Mouse (Mus musculus) macrophage (primary cell): ENCODE data around the gene Tmie. TPM values are rescaled to one million over a fixed set of nuclear protein-coding genes. Genes with fewer than 3 reads are reported as not detected.

ENCODE experiments used
- H3K27ac ChIP-seq: fragments of 350-480 bp; formaldehyde crosslinking; 2 replicates; pipeline ENCODE4 v1.9.0; 2021
- H3K36me3 ChIP-seq: fragments of 350-480 bp; formaldehyde crosslinking; 2 replicates; pipeline ENCODE4 v1.9.0; 2021; ENCODE audit errors: inconsistent target
- H3K4me3 ChIP-seq: fragments of 350-480 bp; formaldehyde crosslinking; 2 replicates; pipeline ENCODE4 v1.9.0; 2021; ENCODE audit errors: inconsistent target
- H3K79me2 ChIP-seq: fragments of 350-480 bp; formaldehyde crosslinking; 2 replicates; pipeline ENCODE4 v1.9.0; 2021; ENCODE audit errors: inconsistent target
- WGBS: methylation state at CpG from one replicate; pipeline ENCODE4 v1.1.7; 2026; ENCODE audit warnings: inconsistent platforms; ENCODE audit not compliant: missing documents; 5-methylcytosine and 5-hydroxymethylcytosine counted together
- polyA plus RNA-seq: library from polyadenylated mRNA; stranded (reverse); fragments of 250-400 nt; gene quantifications from 3 replicates; pipeline ENCODE4 v1.2.4, GENCODE M21; 2018; ENCODE audit warnings: inconsistent platforms

Tmie gene
- polyA plus RNA-seq, 1 experiment from 2014 or later: 0.10 TPM

- no peak overlapping the region for H3K27ac ChIP-seq
- no peaks in the 10 kb centered on the region for H3K36me3 ChIP-seq
- no peak overlapping the region for H3K4me3 ChIP-seq
- H3K79me2 ChIP-seq: no peaks in the 10 kb centered on the region
- 7% methylated on average over 1 of the region's 1 CpGs for WGBS
These were observed 2.6 kb downstream of the Tmie start for GRCm38 (mm10) chr9:110877353-110877752.

- Histone ChIP-seq H3K79me2 (no peaks in the 10 kb centered on the region), H3K36me3 (no peaks in the 10 kb centered on the region), H3K4me3 (no peak overlapping the region), H3K27ac (no peak overlapping the region)
- WGBS: 91% methylated on average over 4 of the region's 6 CpGs
These were observed 4.6 kb downstream of the Tmie start for GRCm38 (mm10) chr9:110875288-110875695.

GRCm38 (mm10) chr9:110874660-110875191 lies 5.2 kb downstream of the Tmie start:
- H3K4me3 ChIP-seq: no peak overlapping the region
- H3K27ac ChIP-seq: no peak overlapping the region
- H3K79me2 ChIP-seq: no peaks in the 10 kb centered on the region
- 77% methylated on average over 3 of the region's 3 CpGs for WGBS
- H3K36me3 ChIP-seq: no peaks in the 10 kb centered on the region

GRCm38 (mm10) chr9:110873681-110874659 lies 5.9 kb downstream of the Tmie start:
- Histone ChIP-seq H3K36me3 (no peaks in the 10 kb centered on the region), H3K4me3 (no peak overlapping the region), H3K27ac (no peak overlapping the region), H3K79me2 (no peaks in the 10 kb centered on the region)
- WGBS: 37% methylated on average over 37 of the region's 40 CpGs

- Histone ChIP-seq H3K4me3 (no peak overlapping the region), H3K27ac (no peak overlapping the region), H3K79me2 (no peaks in the 10 kb centered on the region), H3K36me3 (no peaks in the 10 kb centered on the region)
- 22% methylated on average over 7 of the region's 7 CpGs for WGBS
These were observed 8.9 kb downstream of the Tmie start for GRCm38 (mm10) chr9:110871030-110871429.

GRCm38 (mm10) chr9:110858967-110859596 lies 20.8 kb downstream of the Tmie start:
- Histone ChIP-seq H3K79me2 (no peaks in the 10 kb centered on the region), H3K4me3 (no peak overlapping the region), H3K27ac (no peak overlapping the region), H3K36me3 (no peaks in the 10 kb centered on the region)
- WGBS: 96% methylated on average over 5 of the region's 5 CpGs

- no peak overlapping the region for H3K4me3 ChIP-seq
- no peaks in the 10 kb centered on the region for H3K79me2 ChIP-seq
- H3K27ac ChIP-seq: no peak overlapping the region
- no peaks in the 10 kb centered on the region for H3K36me3 ChIP-seq
- WGBS: 87% methylated on average over 5 of the region's 5 CpGs
These were observed 21.4 kb downstream of the Tmie start for GRCm38 (mm10) chr9:110858523-110858922.

GRCm38 (mm10) chr9:110857781-110858472 lies 22.0 kb downstream of the Tmie start, which contains the start of gene Prss50:
Gene Prss50, plus strand, starts transcription at chr9:110857967.
- Histone ChIP-seq H3K79me2 (no peaks in the 10 kb centered on the region), H3K4me3 (no peak within 1 kb of the TSS), H3K27ac (no peak within 1 kb of the TSS; the same call in 1 of the 2 replicates), H3K36me3 (no peaks in the 10 kb centered on the region)
- WGBS: 42% methylated on average over 26 of the region's 50 CpGs

- Histone ChIP-seq H3K4me3 (no peak overlapping the region), H3K27ac (no peak overlapping the region; the same call in 1 of the 2 replicates), H3K79me2 (no peaks in the 10 kb centered on the region), H3K36me3 (no peaks in the 10 kb centered on the region)
- 0% methylated on average over 4 of the region's 4 CpGs for WGBS
These were observed 23.0 kb downstream of the Tmie start for GRCm38 (mm10) chr9:110856920-110857319.

- H3K4me3 ChIP-seq: no peak overlapping the region
- 95% methylated on average over 7 of the region's 7 CpGs for WGBS
- no peak overlapping the region for H3K27ac ChIP-seq
- no peaks in the 10 kb centered on the region for H3K79me2 ChIP-seq
- H3K36me3 ChIP-seq: no peaks in the 10 kb centered on the region
These were observed 24.0 kb downstream of the Tmie start for GRCm38 (mm10) chr9:110855903-110856302.

GRCm38 (mm10) chr9:110849162-110849561 lies 30.8 kb downstream of the Tmie start:
- H3K4me3 ChIP-seq: no peak overlapping the region
- WGBS: 83% methylated on average over 7 of the region's 7 CpGs
- no peak overlapping the region for H3K27ac ChIP-seq
- H3K36me3 ChIP-seq: no peaks in the 10 kb centered on the region
- no peaks in the 10 kb centered on the region for H3K79me2 ChIP-seq

- H3K27ac ChIP-seq: no peak within 1 kb of the TSS
- WGBS: 98% methylated on average over 10 of the region's 10 CpGs
- H3K79me2 ChIP-seq: no peaks in the 10 kb centered on the region
- no peaks in the 10 kb centered on the region for H3K36me3 ChIP-seq
- no peak within 1 kb of the TSS for H3K4me3 ChIP-seq
These were observed 35.7 kb downstream of the Tmie start, which contains the start of gene Prss46 for GRCm38 (mm10) chr9:110844206-110844605. Gene Prss46, plus strand, starts transcription at chr9:110844506.

GRCm38 (mm10) chr9:110841438-110841837 lies 38.5 kb downstream of the Tmie start:
- H3K79me2 ChIP-seq: no peaks in the 10 kb centered on the region
- H3K27ac ChIP-seq: peak overlapping the region; percentile 60
- H3K4me3 ChIP-seq: no peak overlapping the region
- WGBS: 0% methylated on average over 2 of the region's 2 CpGs
- no peaks in the 10 kb centered on the region for H3K36me3 ChIP-seq

- no peak overlapping the region for H3K4me3 ChIP-seq
- peak overlapping the region; percentile 60 for H3K27ac ChIP-seq
- H3K36me3 ChIP-seq: no peaks in the 10 kb centered on the region
These were observed 39.0 kb downstream of the Tmie start for GRCm38 (mm10) chr9:110840905-110841304.

More at GRCm38 (mm10) chr9:110840905-110841304, 39.0 kb downstream of the Tmie start:
- H3K79me2 ChIP-seq: no peaks in the 10 kb centered on the region
- 69% methylated on average over 6 of the region's 6 CpGs for WGBS
